8 mouse cellular contexts compared by ENCODE assay signal in the genomic region with DNA sequence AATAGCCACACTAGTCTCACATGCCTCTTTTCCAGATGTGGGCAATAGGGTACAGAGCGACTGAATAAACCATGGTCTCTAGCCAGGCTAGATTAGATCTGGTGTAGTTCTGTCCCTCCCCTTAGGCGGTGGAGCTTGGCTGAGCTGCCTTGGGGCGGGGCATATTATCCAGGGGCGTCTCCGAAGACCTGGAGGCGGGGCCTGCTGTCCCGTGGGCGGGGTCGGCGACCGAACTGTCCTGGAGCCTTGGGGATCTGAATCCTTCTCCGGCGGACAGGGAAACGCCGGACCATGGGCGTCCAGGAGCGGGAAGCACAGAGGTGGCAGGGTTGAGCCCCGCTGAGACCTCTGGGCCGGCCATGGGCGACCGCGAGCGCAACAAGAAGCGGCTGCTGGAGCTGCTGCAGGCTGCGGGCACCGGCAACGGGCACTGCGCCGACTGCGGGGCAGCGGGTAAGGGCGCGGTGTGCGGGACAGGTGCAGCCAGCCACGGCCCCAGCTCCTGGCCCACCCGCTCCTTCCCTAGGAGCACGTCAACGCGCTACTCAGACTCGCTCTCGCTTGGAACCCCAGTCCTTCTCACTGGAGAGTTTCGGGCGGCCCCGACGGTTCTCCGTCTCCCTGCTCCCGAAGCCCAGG. TPM values are rescaled to one million over a fixed set of nuclear protein-coding genes. Genes with fewer than 3 reads are reported as not detected.
A peak's percentile ranks its signal among the peaks of the same experiment; 100 is the strongest.
DNase-seq lines count a peak whose midpoint lies in the region; ATAC-seq and TF ChIP-seq lines count a peak whose summit lies in the region.

A gene (plus strand): TSS at position 249 of the 639 bp plus-strand sequence.

- 0 out of 2 replicates have a peak, but pooled peaks cover 4% of the 10 kb centered on the region for H3K4me1 ChIP-seq in hindbrain, postnatal 0 days (ENCODE audit: insufficient read depth, low read length)

- peaks cover 20% of the 10 kb centered on the region for H3K27me3 ChIP-seq in hindbrain, postnatal 0 days (ENCODE audit: insufficient read depth, low read length)

- H3K79me2 ChIP-seq in macrophage (ENCODE audit: inconsistent target): peaks cover 49% of the 10 kb centered on the region

- peak within 1 kb of the TSS; percentile 49 for H3K4me3 ChIP-seq in hindbrain, postnatal 0 days (ENCODE audit: low read length)
- peak within 1 kb of the TSS; percentile 73 for H3K4me3 ChIP-seq in macrophage (ENCODE audit: inconsistent target)

- peak; percentile 91 to 93 for DNase-seq in adrenal gland, adult 18-20 months (ENCODE audit: low spot score in 2 of 2)
- DNase-seq in embryo, embryonic 10 days (ENCODE audit: low spot score): peak; percentile 89
- DNase-seq in gastrocnemius, postnatal 10 days: peak; percentile 91
- peak; percentile 68 for DNase-seq in hindbrain, postnatal 0 days (ENCODE audit: low spot score)
- peak; percentile 18 to 54 for DNase-seq in left cerebral cortex, adult 8-10 months (ENCODE audit: low spot score in 2 of 2)
- DNase-seq in retina, postnatal 7 days (ENCODE audit: low read depth, low spot score): peak; percentile 64
- DNase-seq in urinary bladder, adult 18-20 months (ENCODE audit: low spot score in 2 of 2): peak; percentile 89 to 95

- H3K4me2 ChIP-seq in hindbrain, postnatal 0 days (ENCODE audit: low read depth, low read length): peak within 1 kb of the TSS; percentile 65

- peak; percentile 78 for ATAC-seq in hindbrain, postnatal 0 days

- WGBS in hindbrain, postnatal 0 days: 4% methylated on average over 41 of the region's 47 CpGs
- 2% methylated on average over 45 of the region's 47 CpGs for WGBS in macrophage (ENCODE audit: missing documents)

- no peaks in the 10 kb centered on the region for H3K36me3 ChIP-seq in hindbrain, postnatal 0 days (ENCODE audit: insufficient read depth, low read length)
- H3K36me3 ChIP-seq in macrophage (ENCODE audit: inconsistent target): peaks cover 23% of the 10 kb centered on the region

- no peak within 1 kb of the TSS for H3K27ac ChIP-seq in hindbrain, postnatal 0 days
- H3K27ac ChIP-seq in macrophage: peak within 1 kb of the TSS; percentile 69

- TF ChIP-seq CTCF in hindbrain, postnatal 0 days (IDR thresholded peaks at IDR 0.05; ENCODE audit: low read depth): no peak

- peak within 1 kb of the TSS; percentile 51 for H3K9ac ChIP-seq in hindbrain, postnatal 0 days (replicated peaks; ENCODE audit: low read length)

- no peaks in the 10 kb centered on the region for H3K9me3 ChIP-seq in hindbrain, postnatal 0 days (ENCODE audit: low read length)

RNA-seq across cellular contexts. Expression of the gene that starts here (rescaled TPM):
- total RNA-seq in adrenal gland, adult 18-20 months (2021): 10 to 100 TPM in 1 of 2 experiments, 1 to 10 TPM in 1; 9.6 to 11.1 TPM
- total RNA-seq in gastrocnemius, postnatal 10 days (2021): 1 to 10 TPM; 6.9 to 9.3 TPM
- total RNA-seq in hindbrain, postnatal 0 days (2014; rRNA removed): 4.1 and 4.9 TPM in 2 replicates
- polyA plus RNA-seq in hindbrain, postnatal 0 days (2015; fragmentation: Nextera tagmentation; extraction: Ambion mirVana): 3.7 and 4.9 TPM in 2 replicates
- total RNA-seq in left cerebral cortex, adult 8-10 months (2022): 10 to 100 TPM in 2 of 4 experiments, 1 to 10 TPM in 2; 6.9 to 12.6 (median 9.4) TPM
- 100 to 1,000 TPM; 119 to 715 (median 357) TPM for total RNA-seq in macrophage (2018; cell fraction: chromatin; rRNA removed)
- 100 to 1,000 TPM in 19 of 26 experiments, 10 to 100 TPM in 7; 65.8 to 202 (median 108) TPM for total RNA-seq in macrophage (2018; cell fraction: cytosol; rRNA removed)
- total RNA-seq in macrophage (2018; cell fraction: nucleus; rRNA removed): 100 to 1,000 TPM in 24 of 26 experiments, 10 to 100 TPM in 2; 94.4 to 583 (median 247) TPM
- polyA plus RNA-seq in macrophage (2018): 54.5 to 101 TPM (median 85.2 TPM) in 3 replicates

Comparison
In these comparisons a context has a peak if more than half of its experiments do, and no peak if none do; other contexts are left out.
1. DNase-seq: peak in every context shown above with its lines; median percentile 92 in adrenal gland, adult 18-20 months; 92 in urinary bladder, adult 18-20 months; 91 in gastrocnemius, postnatal 10 days; 89 in embryo, embryonic 10 days; 68 in hindbrain, postnatal 0 days; 64 in retina, postnatal 7 days; 36 in left cerebral cortex, adult 8-10 months.